Mouse (Mus musculus): ENCODE data around the gene Gm20379. TPM values are rescaled to one million over a fixed set of nuclear protein-coding genes. Genes with fewer than 3 reads are reported as not detected.

Gene Gm20379
- polyA plus RNA-seq, 1 experiment from 2014 or later, result 0.24 TPM

GRCm38 (mm10) chr13:92296490-92296889 lies 9.3 kb upstream of the Gm20379 start:
- H3K4me1 ChIP-seq (ENCODE audit: control insufficient read depth, insufficient read depth, low read length), result no peaks in the 10 kb centered on the region
- no peaks in the 10 kb centered on the region for H3K9me3 ChIP-seq (replicated peaks; ENCODE audit: control insufficient read depth, low read length)
- no peaks in the 10 kb centered on the region for H3K27me3 ChIP-seq (replicated peaks; ENCODE audit: control insufficient read depth, insufficient read depth, low read length)
- H3K4me2 ChIP-seq (ENCODE audit: low read length), result no peak overlapping the region
- no peak overlapping the region for H3K27ac ChIP-seq (ENCODE audit: low read depth, low read length)
- WGBS, result 95% methylated on average over 4 of the region's 4 CpGs
- no peak overlapping the region for H3K4me3 ChIP-seq (ENCODE audit: low read depth, low read length)
- DNase-seq (ENCODE audit: low spot score), result no peak
- no peak overlapping the region for H3K9ac ChIP-seq (ENCODE audit: low read length)
- H3K36me3 ChIP-seq (ENCODE audit: control insufficient read depth, insufficient read depth, low read length), result no peaks in the 10 kb centered on the region
- no peak for ATAC-seq

GRCm38 (mm10) chr13:92297021-92297420 lies 8.8 kb upstream of the Gm20379 start:
- no peaks in the 10 kb centered on the region for H3K9me3 ChIP-seq (replicated peaks; ENCODE audit: control insufficient read depth, low read length)
- WGBS, result 92% methylated on average over 2 of the region's 2 CpGs
- no peaks in the 10 kb centered on the region for H3K4me1 ChIP-seq (ENCODE audit: control insufficient read depth, insufficient read depth, low read length)
- no peaks in the 10 kb centered on the region for H3K27me3 ChIP-seq (replicated peaks; ENCODE audit: control insufficient read depth, insufficient read depth, low read length)
- no peak overlapping the region for H3K4me2 ChIP-seq (ENCODE audit: low read length)
- DNase-seq (ENCODE audit: low spot score), result no peak
- no peak overlapping the region for H3K27ac ChIP-seq (ENCODE audit: low read depth, low read length)
- no peak for ATAC-seq
- H3K36me3 ChIP-seq (ENCODE audit: control insufficient read depth, insufficient read depth, low read length), result 0 out of 2 replicates have a peak, but pooled peaks cover 3% of the 10 kb centered on the region
- H3K4me3 ChIP-seq (ENCODE audit: low read depth, low read length), result no peak overlapping the region
- no peak overlapping the region for H3K9ac ChIP-seq (ENCODE audit: low read length)

- WGBS, result 88% methylated on average over 1 of the region's 1 CpGs
- no peak overlapping the region for H3K9ac ChIP-seq (ENCODE audit: low read length)
- H3K27me3 ChIP-seq (replicated peaks; ENCODE audit: control insufficient read depth, insufficient read depth, low read length), result no peaks in the 10 kb centered on the region
- H3K4me3 ChIP-seq (ENCODE audit: low read depth, low read length), result no peak overlapping the region
- H3K36me3 ChIP-seq (ENCODE audit: control insufficient read depth, insufficient read depth, low read length), result 0 out of 2 replicates have a peak, but pooled peaks cover 5% of the 10 kb centered on the region
- ATAC-seq, result no peak
- H3K9me3 ChIP-seq (replicated peaks; ENCODE audit: control insufficient read depth, low read length), result no peaks in the 10 kb centered on the region
- no peaks in the 10 kb centered on the region for H3K4me1 ChIP-seq (ENCODE audit: control insufficient read depth, insufficient read depth, low read length)
- H3K4me2 ChIP-seq (ENCODE audit: low read length), result no peak overlapping the region
- H3K27ac ChIP-seq (ENCODE audit: low read depth, low read length), result no peak overlapping the region
- DNase-seq (ENCODE audit: low spot score), result no peak
Observed at GRCm38 (mm10) chr13:92299522-92299921, 6.3 kb upstream of the Gm20379 start.

GRCm38 (mm10) chr13:92301754-92302153 lies 4.0 kb upstream of the Gm20379 start:
- WGBS, result 88% methylated on average over 4 of the region's 4 CpGs
- Histone ChIP-seq H3K4me3 (ENCODE audit: low read depth, low read length) (no peak overlapping the region), H3K36me3 (ENCODE audit: control insufficient read depth, insufficient read depth, low read length) (0 out of 2 replicates have a peak, but pooled peaks cover 7% of the 10 kb centered on the region), H3K27ac (ENCODE audit: low read depth, low read length) (no peak overlapping the region), H3K9me3 (replicated peaks; ENCODE audit: control insufficient read depth, low read length) (no peaks in the 10 kb centered on the region), H3K4me1 (ENCODE audit: control insufficient read depth, insufficient read depth, low read length) (no peaks in the 10 kb centered on the region), H3K9ac (ENCODE audit: low read length) (no peak overlapping the region), H3K27me3 (replicated peaks; ENCODE audit: control insufficient read depth, insufficient read depth, low read length) (no peaks in the 10 kb centered on the region), H3K4me2 (ENCODE audit: low read length) (no peak overlapping the region)
- DNase-seq (ENCODE audit: low spot score) (no peak), ATAC-seq (no peak)

- no peak overlapping the region for H3K4me3 ChIP-seq (ENCODE audit: low read depth, low read length)
- DNase-seq (ENCODE audit: low spot score) (peak; percentile 22), ATAC-seq (0 out of 2 replicates have a peak, but pooled peaks have one; percentile 34)
- H3K9ac ChIP-seq (ENCODE audit: low read length), result no peak overlapping the region
- no peaks in the 10 kb centered on the region for H3K4me1 ChIP-seq (ENCODE audit: control insufficient read depth, insufficient read depth, low read length)
- WGBS, result 63% methylated on average over 4 of the region's 4 CpGs
- H3K27me3 ChIP-seq (replicated peaks; ENCODE audit: control insufficient read depth, insufficient read depth, low read length), result no peaks in the 10 kb centered on the region
- H3K9me3 ChIP-seq (replicated peaks; ENCODE audit: control insufficient read depth, low read length), result no peaks in the 10 kb centered on the region
- H3K4me2 ChIP-seq (ENCODE audit: low read length), result no peak overlapping the region
- no peak overlapping the region for H3K27ac ChIP-seq (ENCODE audit: low read depth, low read length)
- peaks cover 8% of the 10 kb centered on the region for H3K36me3 ChIP-seq (ENCODE audit: control insufficient read depth, insufficient read depth, low read length)
Observed at GRCm38 (mm10) chr13:92302466-92302865, 3.3 kb upstream of the Gm20379 start.

GRCm38 (mm10) chr13:92303062-92303948 lies 2.5 kb upstream of the Gm20379 start:
- no peak overlapping the region for H3K27ac ChIP-seq (ENCODE audit: low read depth, low read length)
- WGBS, result 87% methylated on average over 8 of the region's 8 CpGs

GRCm38 (mm10) chr13:92304291-92304690 lies 1.5 kb upstream of the Gm20379 start:
- DNase-seq (ENCODE audit: low spot score) (no peak), ATAC-seq (no peak)
- no peaks in the 10 kb centered on the region for H3K9me3 ChIP-seq (replicated peaks; ENCODE audit: control insufficient read depth, low read length)
- H3K36me3 ChIP-seq (ENCODE audit: control insufficient read depth, insufficient read depth, low read length), result peaks cover 26% of the 10 kb centered on the region
- no peaks in the 10 kb centered on the region for H3K4me1 ChIP-seq (ENCODE audit: control insufficient read depth, insufficient read depth, low read length)
- H3K27ac ChIP-seq (ENCODE audit: low read depth, low read length), result no peak overlapping the region
- no peak overlapping the region for H3K4me2 ChIP-seq (ENCODE audit: low read length)
- H3K9ac ChIP-seq (ENCODE audit: low read length), result no peak overlapping the region
- no peak overlapping the region for H3K4me3 ChIP-seq (ENCODE audit: low read depth, low read length)
- 92% methylated on average over 5 of the region's 5 CpGs for WGBS
- no peaks in the 10 kb centered on the region for H3K27me3 ChIP-seq (replicated peaks; ENCODE audit: control insufficient read depth, insufficient read depth, low read length)

More at GRCm38 (mm10) chr13:92303062-92303948, 2.5 kb upstream of the Gm20379 start:
- H3K9me3 ChIP-seq (replicated peaks; ENCODE audit: control insufficient read depth, low read length), result no peaks in the 10 kb centered on the region
- H3K9ac ChIP-seq (ENCODE audit: low read length), result no peak overlapping the region
- H3K27me3 ChIP-seq (replicated peaks; ENCODE audit: control insufficient read depth, insufficient read depth, low read length), result no peaks in the 10 kb centered on the region
- DNase-seq (ENCODE audit: low spot score), result no peak
- no peak overlapping the region for H3K4me2 ChIP-seq (ENCODE audit: low read length)
- no peak overlapping the region for H3K4me3 ChIP-seq (ENCODE audit: low read depth, low read length)
- peaks cover 16% of the 10 kb centered on the region for H3K36me3 ChIP-seq (ENCODE audit: control insufficient read depth, insufficient read depth, low read length)
- no peak for ATAC-seq
- no peaks in the 10 kb centered on the region for H3K4me1 ChIP-seq (ENCODE audit: control insufficient read depth, insufficient read depth, low read length)

GRCm38 (mm10) chr13:92314613-92315012 lies 8.8 kb downstream of the Gm20379 start:
- 0 out of 2 replicates have a peak, but pooled peaks cover 8% of the 10 kb centered on the region for H3K36me3 ChIP-seq (ENCODE audit: control insufficient read depth, insufficient read depth, low read length)
- ATAC-seq (no peak), DNase-seq (ENCODE audit: low spot score) (no peak)
- WGBS, result 79% methylated on average over 5 of the region's 5 CpGs
- no peak overlapping the region for H3K4me3 ChIP-seq (ENCODE audit: low read depth, low read length)
- no peaks in the 10 kb centered on the region for H3K4me1 ChIP-seq (ENCODE audit: control insufficient read depth, insufficient read depth, low read length)
- H3K27ac ChIP-seq (ENCODE audit: low read depth, low read length), result no peak overlapping the region
- no peaks in the 10 kb centered on the region for H3K27me3 ChIP-seq (replicated peaks; ENCODE audit: control insufficient read depth, insufficient read depth, low read length)
- no peaks in the 10 kb centered on the region for H3K9me3 ChIP-seq (replicated peaks; ENCODE audit: control insufficient read depth, low read length)
- no peak overlapping the region for H3K4me2 ChIP-seq (ENCODE audit: low read length)
- no peak overlapping the region for H3K9ac ChIP-seq (ENCODE audit: low read length)

GRCm38 (mm10) chr13:92320770-92321169 lies 15.0 kb downstream of the Gm20379 start:
- DNase-seq (ENCODE audit: low spot score) (no peak), ATAC-seq (no peak)
- Histone ChIP-seq H3K27me3 (replicated peaks; ENCODE audit: control insufficient read depth, insufficient read depth, low read length) (no peaks in the 10 kb centered on the region), H3K9me3 (replicated peaks; ENCODE audit: control insufficient read depth, low read length) (no peaks in the 10 kb centered on the region), H3K4me3 (ENCODE audit: low read depth, low read length) (no peak overlapping the region), H3K4me1 (ENCODE audit: control insufficient read depth, insufficient read depth, low read length) (no peaks in the 10 kb centered on the region), H3K36me3 (ENCODE audit: control insufficient read depth, insufficient read depth, low read length) (no peaks in the 10 kb centered on the region), H3K4me2 (ENCODE audit: low read length) (no peak overlapping the region), H3K27ac (ENCODE audit: low read depth, low read length) (no peak overlapping the region), H3K9ac (ENCODE audit: low read length) (no peak overlapping the region)
- WGBS, result 93% methylated on average over 5 of the region's 5 CpGs

All from forebrain, embryonic 14.5 days (tissue).